Mouse (Mus musculus): ENCODE data around the gene Gna11.

Gene Gna11

GRCm38 (mm10) chr10:81565257-81566228 is 20.6 kb upstream of the Gna11 start:
- DNase-seq = no peak

DNA sequence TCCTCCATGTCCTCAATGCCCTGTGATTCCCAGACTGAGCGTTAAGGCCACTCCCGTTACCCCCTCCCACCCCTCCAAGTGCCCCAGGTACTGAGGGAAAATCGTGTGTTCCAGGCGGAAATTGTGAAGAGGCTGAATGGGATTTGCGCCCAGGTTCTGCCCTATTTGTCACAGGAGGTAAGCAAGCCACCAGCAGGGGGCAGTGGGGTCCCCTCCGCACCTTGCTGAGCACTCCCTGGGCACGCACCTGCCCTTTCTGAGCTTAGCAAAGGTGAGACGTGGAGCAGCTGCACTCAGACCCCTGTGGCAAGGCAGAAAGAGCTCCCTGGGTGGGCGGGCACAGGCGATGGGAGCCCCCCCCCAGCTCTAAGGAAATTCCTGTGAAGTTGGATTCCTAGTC is 19.7 kb upstream of the Gna11 start:
- DNase-seq = peak; percentile 73 to 78

GRCm38 (mm10) chr10:81564216-81564615 is 19.2 kb upstream of the Gna11 start:
- peak; percentile 83 to 85 for DNase-seq

DNA sequence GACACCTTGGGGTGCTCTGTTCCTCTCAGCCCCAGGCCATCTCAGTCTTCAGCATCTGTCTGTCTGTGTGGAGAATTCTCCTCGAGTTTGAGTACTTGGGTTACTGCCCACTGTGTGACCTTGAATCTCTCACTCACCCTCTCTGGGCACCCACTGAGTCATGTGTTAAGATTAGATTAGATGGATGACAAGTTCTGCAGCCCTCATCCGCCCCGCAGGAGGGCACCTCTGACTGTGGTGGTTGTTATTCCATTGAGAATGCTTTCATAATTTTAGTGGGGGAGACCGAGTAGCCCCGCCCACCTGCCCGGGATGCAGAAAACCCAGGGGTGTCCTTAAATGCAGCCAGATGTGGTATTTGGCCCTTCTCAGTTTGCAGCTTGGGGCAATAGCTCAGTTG is 18.5 kb upstream of the Gna11 start:
- DNase-seq = no peak

GRCm38 (mm10) chr10:81562411-81562810 is 17.4 kb upstream of the Gna11 start:
- no peak for DNase-seq

DNA sequence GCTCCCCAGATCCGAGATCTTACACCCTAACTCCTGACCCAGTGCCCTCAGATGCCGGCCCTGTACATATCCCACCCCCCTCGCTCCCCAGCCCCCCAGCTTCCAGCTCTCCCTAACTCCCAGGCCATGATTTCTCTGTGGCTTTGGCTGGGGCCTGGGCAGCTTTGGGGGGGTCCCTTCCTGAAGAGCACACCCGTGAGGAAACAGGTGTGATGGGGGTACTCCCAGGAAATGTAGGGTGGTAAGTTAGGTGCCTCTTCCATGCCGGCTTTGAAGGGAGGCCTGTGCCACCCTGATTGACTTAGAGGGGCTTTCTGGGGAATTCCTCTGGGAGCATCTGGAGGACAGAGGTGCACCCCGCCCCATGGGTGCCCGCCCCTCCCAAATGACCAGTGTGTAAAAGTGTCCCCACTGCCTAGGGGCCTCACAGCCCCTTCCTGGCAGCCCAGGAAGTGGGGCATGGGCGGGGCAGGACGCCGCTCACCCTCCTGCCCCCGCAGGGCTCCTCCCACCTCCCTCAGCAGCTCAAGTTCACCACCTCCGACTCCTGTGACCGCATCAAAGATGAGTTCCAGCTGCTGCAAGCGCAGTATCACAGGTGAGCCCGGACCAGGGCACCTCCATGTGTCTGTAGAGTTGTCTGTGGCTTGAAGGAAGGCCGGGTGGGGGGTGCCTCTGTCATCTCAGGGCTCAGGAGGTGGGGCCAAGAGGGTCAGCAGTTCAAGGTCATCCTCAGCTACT is 15.9 kb upstream of the Gna11 start:
- DNase-seq = no peak

- DNase-seq = peak; percentile 83 to 84
Measured at GRCm38 (mm10) chr10:81559627-81560539, 14.9 kb upstream of the Gna11 start.

DNA sequence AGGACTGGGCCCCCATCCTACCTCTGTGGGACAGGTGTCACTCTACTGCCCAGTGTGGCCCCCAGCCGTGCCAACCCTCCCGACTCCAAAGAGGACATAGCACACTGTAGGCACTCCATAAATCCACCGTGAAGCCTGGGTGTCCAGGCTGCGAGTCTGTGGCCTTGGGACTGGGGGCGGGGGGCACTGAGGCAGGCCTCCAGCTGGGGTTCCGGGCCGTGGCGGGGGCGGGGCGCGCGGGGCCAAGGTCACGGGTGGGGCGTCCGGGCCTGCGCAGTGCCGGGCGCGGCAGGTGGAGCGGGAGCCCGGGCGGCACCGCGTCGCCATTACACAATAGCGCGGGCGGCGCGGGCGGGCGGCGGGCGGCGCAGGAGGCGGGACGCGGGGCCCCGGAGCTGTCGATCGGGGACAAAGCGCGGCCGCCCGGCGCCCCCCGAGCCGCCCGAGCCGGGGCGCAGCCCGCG is 14.2 kb upstream of the Gna11 start, which contains the start of gene Aes:
Aes (plus strand) TSS at position 326 of the 464 bp plus-strand sequence.
- peak; percentile 87 to 91 for DNase-seq

- no peak for DNase-seq
Measured at GRCm38 (mm10) chr10:81557491-81557890, 12.5 kb upstream of the Gna11 start.

GRCm38 (mm10) chr10:81556282-81556681 is 11.3 kb upstream of the Gna11 start:
- peak in 1 of 2 experiments; percentile 64 for DNase-seq

- DNase-seq = no peak
Measured at GRCm38 (mm10) chr10:81553807-81554755, 9.1 kb upstream of the Gna11 start.

- peak in 1 of 2 experiments; percentile 74 for DNase-seq
Measured at GRCm38 (mm10) chr10:81553232-81553631, 8.2 kb upstream of the Gna11 start.

DNA sequence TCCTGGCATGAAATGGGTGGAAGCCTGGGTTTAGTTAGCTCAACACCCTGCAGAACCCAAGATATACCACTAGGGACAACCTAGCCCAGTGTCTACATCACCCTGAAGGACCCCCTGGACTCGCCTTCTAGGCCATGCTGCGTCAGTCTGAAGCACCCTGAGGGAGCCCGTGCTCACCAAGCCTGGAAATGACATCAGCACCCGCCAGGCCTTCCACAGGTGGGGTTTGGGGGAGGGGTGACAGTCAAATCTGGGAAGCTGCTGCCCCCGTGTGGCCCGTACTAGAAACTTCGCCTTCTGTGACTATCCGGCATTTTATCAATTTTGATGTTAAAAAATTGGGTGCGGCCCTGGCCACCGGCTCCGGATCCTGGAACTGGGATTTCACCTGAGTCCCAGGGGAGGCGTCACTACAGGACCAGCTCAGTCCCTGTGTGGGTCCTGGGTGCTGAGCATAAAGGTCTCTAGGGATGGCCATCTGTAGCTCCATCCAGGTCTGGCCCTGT is 6.7 kb upstream of the Gna11 start:
- DNase-seq = peak; percentile 89 to 93

- DNase-seq = peak; percentile 85 to 86
Measured at GRCm38 (mm10) chr10:81550257-81550656, 5.3 kb upstream of the Gna11 start.

- DNase-seq = no peak
Measured at GRCm38 (mm10) chr10:81548944-81549343, 4.0 kb upstream of the Gna11 start.

GRCm38 (mm10) chr10:81546788-81547571 is 2.0 kb upstream of the Gna11 start:
- DNase-seq = no peak

GRCm38 (mm10) chr10:81546332-81546731 is 1.3 kb upstream of the Gna11 start:
- DNase-seq = no peak

GRCm38 (mm10) chr10:81544296-81545160 is 462 bp downstream of the Gna11 start:
- DNase-seq = no peak

- DNase-seq = peak in 1 of 2 experiments; percentile 56
Measured at GRCm38 (mm10) chr10:81543633-81544032, 1.4 kb downstream of the Gna11 start.

Data from cerebellum, postnatal 10 days (tissue).